Mouse (Mus musculus) embryo, embryonic 10 days (tissue): Measurements from ENCODE around the gene Sdccag8.

Source experiments
- DNase-seq: peaks from one replicate; pipeline ENCODE4 v3.0.0-alpha.2; 2015; ENCODE audit warnings: low spot score

Sdccag8 gene

GRCm38 (mm10) chr1:177054891-177055290 lies 240.4 kb downstream of the Sdccag8 start:
- DNase-seq = no peak

- DNase-seq = no peak
Measured at GRCm38 (mm10) chr1:177061761-177062160, 247.3 kb downstream of the Sdccag8 start.

- DNase-seq = no peak
Measured at GRCm38 (mm10) chr1:177065732-177066131, 251.3 kb downstream of the Sdccag8 start.

DNA sequence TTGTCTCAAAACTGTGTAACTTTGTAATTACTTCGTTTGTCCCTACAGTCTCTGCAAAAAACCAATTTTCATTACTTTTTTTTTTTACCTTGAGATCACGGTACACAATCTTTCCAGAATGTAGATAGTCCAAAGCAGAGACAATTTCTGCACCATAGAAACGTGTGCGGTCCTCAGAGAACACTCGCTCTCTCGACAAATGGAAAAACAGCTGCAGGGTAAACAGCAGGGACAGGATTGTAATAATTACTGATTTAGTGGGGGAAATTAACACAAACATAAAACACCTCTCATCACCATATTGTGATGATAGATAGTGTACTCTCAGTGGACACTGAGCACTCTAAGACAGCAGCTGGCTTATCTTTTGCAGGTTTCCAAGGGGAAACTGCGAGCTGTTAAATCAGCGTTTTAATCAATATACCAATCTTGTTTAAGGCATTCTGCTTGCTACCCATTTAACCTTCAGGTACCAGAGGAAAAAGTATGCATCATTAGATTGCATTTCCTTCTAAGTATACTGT lies 252.7 kb downstream of the Sdccag8 start:
- DNase-seq = no peak

GRCm38 (mm10) chr1:177069161-177069560 lies 254.7 kb downstream of the Sdccag8 start:
- DNase-seq = no peak
